Mouse (Mus musculus) hindbrain, embryonic 16.5 days (tissue): Measurements from ENCODE around the gene Tbca. TPM values are rescaled to one million over a fixed set of nuclear protein-coding genes. Genes with fewer than 3 reads are reported as not detected.

Source experiments
- ATAC-seq: fragments of 200-750 bp; cut with Nextera tagmentation; 2 replicates; pipeline ENCODE4 v1.8.0; 2017; ENCODE audit warnings: moderate TSS enrichment, moderate library complexity
- H3K27ac ChIP-seq: fragments of 300-500 bp; sonication (generic); 2 replicates; pipeline ENCODE4 v1.5.1; 2014; ENCODE audit warnings: low read depth, mild to moderate bottlenecking, control low read depth, low read length, moderate library complexity
- H3K27me3 ChIP-seq: fragments of 300-500 bp; sonication (generic); replicated peaks from 2 replicates; pipeline ENCODE4 v1.6.1; 2014; ENCODE audit warnings: low read length; ENCODE audit not compliant: control insufficient read depth, insufficient read depth
- H3K36me3 ChIP-seq: fragments of 300-500 bp; sonication (generic); 2 replicates; pipeline ENCODE4 v1.6.1; 2014; ENCODE audit warnings: mild to moderate bottlenecking, low read length, moderate library complexity, mixed read lengths; ENCODE audit not compliant: control insufficient read depth, insufficient read depth
- H3K4me1 ChIP-seq: fragments of 300-500 bp; sonication (generic); 2 replicates; pipeline ENCODE4 v1.6.1; 2014; ENCODE audit warnings: low read depth, low read length; ENCODE audit not compliant: control insufficient read depth, insufficient read depth
- H3K4me2 ChIP-seq: fragments of 300-500 bp; sonication (generic); 2 replicates; pipeline ENCODE4 v1.6.1; 2014; ENCODE audit warnings: mild to moderate bottlenecking, low read length, control low read depth, moderate library complexity
- H3K4me3 ChIP-seq: fragments of 300-500 bp; sonication (generic); 2 replicates; pipeline ENCODE4 v1.5.1; 2014; ENCODE audit warnings: mild to moderate bottlenecking, low read length, control low read depth, moderate library complexity
- H3K9ac ChIP-seq: fragments of 300-500 bp; sonication (generic); 2 replicates; pipeline ENCODE4 v1.6.1; 2014; ENCODE audit warnings: low read depth, mild to moderate bottlenecking, control low read depth, low read length, moderate library complexity
- H3K9me3 ChIP-seq: fragments of 300-500 bp; sonication (generic); 2 replicates; pipeline ENCODE4 v1.6.1; 2014; ENCODE audit warnings: mild to moderate bottlenecking, low read length, moderate library complexity; ENCODE audit not compliant: control insufficient read depth
- WGBS: fragments of 180-500 bp; shearing (Covaris S2); extraction: QIAGEN DNeasy Blood & Tissue Kit; methylation state at CpG from one replicate; pipeline ENCODE4 v1.1.7; 2014; 5-methylcytosine and 5-hydroxymethylcytosine counted together
- polyA plus RNA-seq: library from polyadenylated mRNA; unstranded; fragments of >200 nt; fragmentation: Nextera tagmentation; extraction: Ambion mirVana; gene quantifications from 2 replicates; pipeline ENCODE4 v1.2.1, GENCODE M21; 2015

Tbca gene
- polyA plus RNA-seq, 1 experiment from 2014 or later = 273 TPM

DNA sequence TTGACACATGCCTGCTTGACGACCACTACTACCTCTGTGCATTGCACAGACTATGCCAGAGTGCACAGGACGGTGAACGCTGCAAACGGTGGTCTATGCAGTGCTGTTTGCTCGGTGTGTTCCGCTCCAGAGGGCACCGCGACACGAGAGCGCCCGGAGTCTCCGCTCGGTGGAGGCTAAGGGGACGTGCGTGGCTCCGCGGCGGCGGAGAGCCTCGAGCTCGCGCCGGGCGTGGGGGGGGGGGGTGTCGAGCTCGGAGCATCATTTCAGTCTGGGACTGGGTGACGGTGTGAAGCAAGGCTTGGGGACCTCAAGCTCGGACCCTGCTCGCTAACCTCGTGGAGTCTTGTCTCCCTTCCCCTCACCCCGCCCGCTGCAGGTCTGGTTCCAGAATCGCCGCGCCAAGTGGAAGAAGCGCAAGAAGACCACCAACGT, 94.0 kb downstream of the Tbca start:
- peak; percentile 58 for ATAC-seq
- 1% methylated on average over 36 of the region's 37 CpGs for WGBS
- H3K27ac ChIP-seq = peak overlapping the region; percentile 23; the same call in 1 of the 2 replicates
- H3K4me3 ChIP-seq = peak overlapping the region; percentile 37
- no peaks in the 10 kb centered on the region for H3K36me3 ChIP-seq
- peaks cover 51% of the 10 kb centered on the region for H3K27me3 ChIP-seq
- H3K4me2 ChIP-seq = peak overlapping the region; percentile 65
- H3K9ac ChIP-seq = no peak overlapping the region
- peaks cover 18% of the 10 kb centered on the region for H3K4me1 ChIP-seq
- no peaks in the 10 kb centered on the region for H3K9me3 ChIP-seq

- H3K36me3 ChIP-seq = no peaks in the 10 kb centered on the region
- WGBS = under 1% methylated on average over 57 of the region's 95 CpGs
- ATAC-seq = peak; percentile 66
- peak overlapping the region; percentile 43 for H3K9ac ChIP-seq
- H3K4me2 ChIP-seq = peak overlapping the region; percentile 65
- H3K27ac ChIP-seq = peak overlapping the region; percentile 39; the same call in 1 of the 2 replicates
- H3K27me3 ChIP-seq = peaks cover 54% of the 10 kb centered on the region
- H3K9me3 ChIP-seq = no peaks in the 10 kb centered on the region
- H3K4me1 ChIP-seq = peaks cover 18% of the 10 kb centered on the region
- H3K4me3 ChIP-seq = peak overlapping the region; percentile 37
These were observed 94.7 kb downstream of the Tbca start for GRCm38 (mm10) chr13:94883163-94883965.

DNA sequence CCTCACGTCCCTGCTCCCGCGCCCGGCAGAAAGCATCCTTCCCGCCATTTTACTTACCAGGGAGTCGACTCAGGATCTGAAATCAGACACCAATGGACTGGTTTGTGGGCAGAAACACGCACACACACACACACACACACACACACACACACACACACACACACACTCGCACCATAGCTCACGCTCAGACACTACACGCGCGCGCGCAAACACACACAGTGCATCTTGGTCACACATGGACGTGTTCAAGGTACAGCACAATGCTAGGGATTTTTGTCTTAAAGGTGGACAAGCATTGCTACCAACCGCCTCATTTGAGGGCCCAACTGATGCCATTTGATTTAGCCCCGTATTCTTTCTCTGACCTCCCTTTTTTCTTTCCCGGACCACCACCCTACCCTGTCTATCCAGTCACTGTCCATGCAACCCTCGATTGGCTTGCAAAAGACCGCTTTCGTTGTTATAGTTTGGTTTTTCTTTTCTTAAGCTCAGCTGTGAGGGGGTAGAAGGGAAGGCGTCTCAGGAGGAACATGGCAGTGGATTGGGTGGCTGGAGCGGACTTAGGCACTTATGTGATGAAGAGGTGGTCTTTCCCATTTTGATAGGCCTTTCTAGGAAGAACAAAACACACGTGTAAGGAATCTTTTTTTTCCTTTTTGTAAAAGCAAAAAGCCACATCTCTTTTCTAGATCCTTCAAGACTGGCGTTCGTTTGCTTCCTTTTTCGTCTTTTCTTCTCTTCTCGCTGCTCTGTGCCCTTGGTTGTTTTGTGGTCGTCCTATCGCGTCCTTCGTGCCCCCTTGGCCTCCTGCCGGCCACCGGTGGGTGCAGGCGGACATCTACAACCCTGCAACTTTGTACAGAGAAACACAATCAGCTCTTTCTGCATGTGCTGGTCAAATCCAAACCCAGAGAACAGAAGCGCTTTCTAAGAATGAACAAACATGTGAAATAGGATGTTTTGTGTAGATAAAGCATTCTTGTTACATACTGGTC, 95.6 kb downstream of the Tbca start:
- no peaks in the 10 kb centered on the region for H3K9me3 ChIP-seq
- peaks cover 18% of the 10 kb centered on the region for H3K4me1 ChIP-seq
- no peak for ATAC-seq
- H3K27ac ChIP-seq = no peak overlapping the region
- WGBS = 2% methylated on average over 36 of the region's 36 CpGs
- H3K4me3 ChIP-seq = peak overlapping the region; percentile 37
- no peak overlapping the region for H3K9ac ChIP-seq
- H3K4me2 ChIP-seq = peak overlapping the region; percentile 65
- H3K36me3 ChIP-seq = no peaks in the 10 kb centered on the region
- H3K27me3 ChIP-seq = peaks cover 59% of the 10 kb centered on the region

DNA sequence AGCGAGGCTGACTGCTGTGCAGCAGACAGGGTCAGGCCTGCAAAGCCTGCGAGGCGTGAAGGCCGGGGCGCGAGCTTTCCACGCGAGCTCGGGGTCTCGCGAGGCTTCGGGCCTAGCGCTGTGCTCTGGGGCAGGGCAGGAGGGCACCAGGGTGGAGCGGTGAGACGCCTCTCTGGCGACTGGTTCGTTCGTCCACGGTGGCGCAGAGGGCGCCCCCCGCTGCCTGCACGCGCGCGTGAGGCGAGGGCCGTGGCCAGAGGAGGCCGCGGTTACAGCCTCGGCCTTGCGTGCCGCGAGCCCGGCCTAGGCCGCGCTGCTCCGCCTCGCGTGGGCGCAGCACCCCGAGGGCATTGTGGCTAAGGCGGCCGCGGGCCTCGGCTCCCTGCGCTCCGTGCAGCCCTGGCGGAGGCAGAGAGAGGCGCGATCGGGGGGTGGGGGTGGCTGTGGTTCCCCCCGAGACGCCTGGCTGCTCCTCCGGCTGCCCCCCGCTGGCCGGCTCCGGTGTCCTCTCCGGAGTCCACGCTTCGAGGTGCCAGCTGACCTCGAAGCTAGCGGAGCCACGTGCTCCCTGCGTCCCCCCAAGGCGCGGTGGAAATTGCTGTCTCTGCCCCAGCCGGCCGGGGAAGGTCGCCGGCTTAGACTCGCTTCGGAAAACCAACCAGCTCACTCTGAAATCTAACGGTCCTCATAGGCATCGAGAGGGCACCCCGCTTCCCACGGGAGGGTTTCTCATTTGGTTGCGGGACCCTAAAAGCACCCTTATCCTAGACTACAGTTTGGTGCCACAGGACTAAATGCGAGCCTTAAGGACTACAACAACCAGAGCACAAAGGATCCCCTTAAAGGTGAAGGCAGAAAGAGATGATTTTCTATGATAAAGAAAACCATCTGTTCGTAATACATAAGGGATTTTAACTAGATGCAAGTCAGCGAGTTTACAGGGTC, 96.9 kb downstream of the Tbca start:
- 2% methylated on average over 67 of the region's 81 CpGs for WGBS
- Histone ChIP-seq H3K4me2 (peak overlapping the region; percentile 42), H3K9me3 (no peaks in the 10 kb centered on the region), H3K9ac (peak overlapping the region; percentile 14; the same call in 1 of the 2 replicates), H3K4me3 (peak overlapping the region; percentile 23), H3K4me1 (peaks cover 18% of the 10 kb centered on the region), H3K27me3 (peaks cover 61% of the 10 kb centered on the region), H3K36me3 (no peaks in the 10 kb centered on the region), H3K27ac (no peak overlapping the region)
- peak; percentile 52; the same call in 1 of the 2 replicates for ATAC-seq

Other genes with a start within 250 kb of the Tbca start
- 5.0 and 6.2 TPM in 2 replicates for gene Otp, start 86.7 kb downstream of the Tbca start, polyA plus RNA-seq
- gene Wdr41, start 187.4 kb downstream of the Tbca start, polyA plus RNA-seq = 28.0 and 30.1 TPM in 2 replicates